Mouse (Mus musculus): Measurements from ENCODE around the gene Trim45. TPM values are rescaled to one million over a fixed set of nuclear protein-coding genes. Genes with fewer than 3 reads are reported as not detected.

Trim45 gene
- polyA plus RNA-seq, 1 experiment from 2014 or later = 2.1 TPM

DNA sequence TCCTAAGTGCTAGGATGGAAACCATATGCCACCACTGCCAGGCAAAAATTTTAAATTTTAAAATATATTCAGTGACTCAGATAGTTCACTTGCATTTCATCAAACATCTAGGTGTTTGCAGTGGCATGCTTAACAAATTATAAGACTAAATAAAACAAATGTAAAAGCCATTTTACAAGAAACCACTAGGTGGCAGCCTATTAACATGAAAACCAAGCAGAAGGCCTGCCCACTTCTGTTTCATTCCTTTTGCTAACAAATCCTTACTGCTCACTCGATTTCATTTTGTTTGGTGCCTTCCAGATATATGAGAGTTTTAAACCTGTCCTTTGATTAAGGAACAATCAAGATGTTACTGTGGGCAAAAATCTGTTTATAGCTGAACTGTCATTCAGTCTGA is 51.9 kb downstream of the Trim45 start:
- no peaks in the 10 kb centered on the region for H3K9me3 ChIP-seq (ENCODE audit: control insufficient read depth, low read length)
- no peaks in the 10 kb centered on the region for H3K27me3 ChIP-seq (replicated peaks; ENCODE audit: control insufficient read depth, insufficient read depth, low read length)
- no peaks in the 10 kb centered on the region for H3K36me3 ChIP-seq (ENCODE audit: control insufficient read depth, insufficient read depth, low read length)
- ATAC-seq (replicated peaks; ENCODE audit: low FRiP score) = no peak
- DNase-seq (ENCODE audit: low spot score) = no peak
- H3K4me3 ChIP-seq (ENCODE audit: low read depth, low read length) = no peak overlapping the region
- no peak overlapping the region for H3K27ac ChIP-seq (ENCODE audit: low read depth, low read length)
- 4% methylated on average over 1 of the region's 1 CpGs for WGBS
- H3K4me2 ChIP-seq = no peak overlapping the region
- H3K4me1 ChIP-seq (replicated peaks; ENCODE audit: control insufficient read depth, insufficient read depth, low read length) = no peaks in the 10 kb centered on the region
- H3K9ac ChIP-seq (ENCODE audit: low read depth, low read length) = no peak overlapping the region

DNA sequence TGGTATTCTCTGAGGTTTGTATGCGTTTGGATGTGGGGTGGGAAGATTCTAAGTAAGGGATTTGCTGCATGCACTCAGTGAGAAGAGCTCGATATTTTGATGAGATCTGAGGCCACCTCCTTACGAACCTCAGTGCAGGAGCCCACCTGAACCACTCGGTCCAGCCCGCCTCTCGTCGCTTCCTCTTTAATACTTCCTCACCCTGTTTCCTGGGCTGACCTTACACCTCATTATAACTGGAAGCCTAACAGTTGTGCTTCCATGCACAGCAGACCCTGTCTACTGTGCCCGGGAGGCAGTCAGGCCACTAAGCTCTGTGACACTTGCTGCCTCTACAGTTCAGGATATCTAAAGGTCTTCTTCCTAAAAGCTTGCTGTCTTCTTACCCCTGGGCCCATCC is 57.3 kb downstream of the Trim45 start:
- H3K9ac ChIP-seq (ENCODE audit: low read depth, low read length) = no peak overlapping the region
- ATAC-seq (replicated peaks; ENCODE audit: low FRiP score) (no peak), DNase-seq (ENCODE audit: low spot score) (no peak)
- no peaks in the 10 kb centered on the region for H3K9me3 ChIP-seq (ENCODE audit: control insufficient read depth, low read length)
- no peaks in the 10 kb centered on the region for H3K4me1 ChIP-seq (replicated peaks; ENCODE audit: control insufficient read depth, insufficient read depth, low read length)
- H3K4me2 ChIP-seq = no peak overlapping the region
- no peak overlapping the region for H3K27ac ChIP-seq (ENCODE audit: low read depth, low read length)
- H3K36me3 ChIP-seq (ENCODE audit: control insufficient read depth, insufficient read depth, low read length) = no peaks in the 10 kb centered on the region
- H3K4me3 ChIP-seq (ENCODE audit: low read depth, low read length) = no peak overlapping the region
- no peaks in the 10 kb centered on the region for H3K27me3 ChIP-seq (replicated peaks; ENCODE audit: control insufficient read depth, insufficient read depth, low read length)
- WGBS = 56% methylated on average over 8 of the region's 8 CpGs

Other genes starting within 250 kb of the Trim45 start
- 62.8 and 64.3 TPM in 2 replicates for gene Man1a2, start 236.7 kb upstream of the Trim45 start, polyA plus RNA-seq (2014; fragmentation: Nextera tagmentation; extraction: Ambion mirVana)
- gene Vtcn1, start 96.7 kb upstream of the Trim45 start, polyA plus RNA-seq (2014; fragmentation: Nextera tagmentation; extraction: Ambion mirVana) = not detected in 2 replicates
- 22.3 and 23.2 TPM in 2 replicates for gene Ttf2, start 47.5 kb downstream of the Trim45 start, polyA plus RNA-seq (2014; fragmentation: Nextera tagmentation; extraction: Ambion mirVana)
- gene Cd101, start 107.4 kb downstream of the Trim45 start, polyA plus RNA-seq (2014; fragmentation: Nextera tagmentation; extraction: Ambion mirVana) = not detected in 2 replicates
- 1.6 and 2.4 TPM in 2 replicates for gene Ptgfrn, start 188.1 kb downstream of the Trim45 start, polyA plus RNA-seq (2014; fragmentation: Nextera tagmentation; extraction: Ambion mirVana)

Data from liver, embryonic 11.5 days (tissue).